Mouse (Mus musculus) neutrophil, adult 65 days (primary cell): ENCODE measurements around the gene Casp14. TPM values are rescaled to one million over a fixed set of nuclear protein-coding genes. Genes with fewer than 3 reads are reported as not detected.

Source experiments
- total RNA-seq: library from RNA; stranded (reverse); gene quantifications from 2 replicates; pipeline ENCODE4 v1.2.4, GENCODE M21; 2023

The Casp14 gene
- total RNA-seq: not detected in 2 replicates

DNA sequence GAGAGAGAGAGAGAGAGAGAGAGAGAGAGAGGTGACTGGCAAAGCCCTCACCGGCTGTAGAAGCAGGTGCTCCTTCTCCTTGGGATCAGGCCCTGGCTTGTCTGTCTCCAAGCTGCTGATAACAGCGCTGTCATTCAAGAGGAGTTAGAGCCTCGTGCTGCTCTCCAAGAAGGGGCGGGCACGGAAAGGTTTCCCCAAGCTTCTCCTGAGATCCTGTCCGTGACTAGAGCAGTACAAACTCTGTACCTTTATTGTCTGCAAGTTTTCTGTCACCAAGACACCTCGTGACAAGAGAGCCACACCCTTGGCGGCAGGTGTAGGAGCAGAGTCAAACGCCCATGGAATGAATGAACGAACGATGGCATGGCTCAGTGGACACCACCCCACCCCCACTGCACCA, at the start of gene Casp14:
Gene Casp14 (minus strand): TSS at position 239 of the 400 bp plus-strand sequence.

DNA sequence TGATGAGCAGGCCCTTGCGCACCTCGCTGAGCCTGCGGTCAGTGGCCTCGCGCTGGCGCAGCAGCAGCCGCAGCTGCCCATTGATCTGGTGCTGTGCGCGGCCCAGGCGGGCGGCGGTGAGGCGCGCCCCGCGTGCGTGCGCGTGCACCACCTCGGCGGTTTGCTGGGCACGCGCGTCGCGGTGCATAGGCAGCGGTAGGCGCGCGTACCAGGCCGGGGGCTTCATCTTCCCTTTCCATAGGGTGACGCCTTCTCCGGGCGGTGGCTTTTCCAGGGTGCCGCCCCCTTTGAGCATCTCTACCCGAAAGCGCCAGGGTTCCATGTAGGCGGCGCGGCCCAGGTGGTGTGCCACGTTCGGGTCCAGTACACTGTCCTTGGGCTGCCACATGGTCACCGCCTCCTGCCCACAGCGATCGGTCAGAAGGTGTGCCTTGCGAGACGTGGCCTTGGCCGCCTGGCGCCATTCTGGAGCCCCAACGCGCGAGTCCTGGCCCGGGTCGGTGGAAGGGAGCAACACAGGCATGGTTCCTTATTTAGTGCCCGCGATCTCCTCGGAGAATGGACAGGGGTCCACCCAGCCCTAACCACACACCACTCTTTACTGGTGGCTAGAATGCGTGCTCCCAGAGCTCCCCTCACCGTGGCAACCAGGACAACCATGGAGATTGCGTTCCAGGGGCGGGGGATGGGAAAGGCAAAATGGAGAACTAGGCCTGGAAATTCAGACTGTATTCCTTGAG, 34.5 kb upstream of the Casp14 start, which contains the start of gene Ccdc105:
Gene Ccdc105 (minus strand): TSS at position 614 of the 740 bp plus-strand sequence.

Other genes starting within 250 kb of the Casp14 start
- not detected in 2 replicates for gene Olfr1358, start 200.9 kb downstream of the Casp14 start, total RNA-seq
- gene Ilvbl, start 143.9 kb downstream of the Casp14 start, total RNA-seq: 16.6 and 26.2 TPM in 2 replicates
- 0.34 TPM in 1 of 2 replicates, not detected in the other for gene Syde1, start 126.3 kb downstream of the Casp14 start, total RNA-seq
- not detected in 2 replicates for gene Olfr1357, start 100.2 kb downstream of the Casp14 start, total RNA-seq
- gene Ccdc105, start 34.8 kb upstream of the Casp14 start, total RNA-seq: not detected in 2 replicates
- not detected in 2 replicates for gene Slc1a6, start 62.2 kb upstream of the Casp14 start, total RNA-seq
- not detected in 2 replicates for gene Olfr1356, start 133.9 kb upstream of the Casp14 start, total RNA-seq
- gene Olfr1355, start 157.2 kb upstream of the Casp14 start, total RNA-seq: not detected in 2 replicates
- gene Olfr1354, start 194.9 kb upstream of the Casp14 start, total RNA-seq: not detected in 2 replicates
- gene Olfr8, start 232.3 kb upstream of the Casp14 start, total RNA-seq: not detected in 2 replicates
- gene Olfr1353, start 245.0 kb upstream of the Casp14 start, total RNA-seq: not detected in 2 replicates